Mouse (Mus musculus): Measurements from ENCODE around the gene Casp6. TPM values are rescaled to one million over a fixed set of nuclear protein-coding genes. Genes with fewer than 3 reads are reported as not detected.

Gene Casp6
- 6.3 and 7.0 TPM in 2 replicates for polyA plus RNA-seq (2021; fragmentation: Nextera tagmentation)
- long read RNA-seq, experiment 1, transcript Casp6-201 (7 exons, 1,456 nt): major isoform, 9 of 11 reads
- long read RNA-seq, experiment 1, partial matches to known transcripts: 0 of 11 reads
- long read RNA-seq, experiment 1, other reads (novel, unspliced or antisense): 1 of 11 reads
- long read RNA-seq, experiment 2, partial matches to known transcripts: 1 of 5 reads
- long read RNA-seq, experiment 2, other reads (novel, unspliced or antisense): 0 of 5 reads

DNA sequence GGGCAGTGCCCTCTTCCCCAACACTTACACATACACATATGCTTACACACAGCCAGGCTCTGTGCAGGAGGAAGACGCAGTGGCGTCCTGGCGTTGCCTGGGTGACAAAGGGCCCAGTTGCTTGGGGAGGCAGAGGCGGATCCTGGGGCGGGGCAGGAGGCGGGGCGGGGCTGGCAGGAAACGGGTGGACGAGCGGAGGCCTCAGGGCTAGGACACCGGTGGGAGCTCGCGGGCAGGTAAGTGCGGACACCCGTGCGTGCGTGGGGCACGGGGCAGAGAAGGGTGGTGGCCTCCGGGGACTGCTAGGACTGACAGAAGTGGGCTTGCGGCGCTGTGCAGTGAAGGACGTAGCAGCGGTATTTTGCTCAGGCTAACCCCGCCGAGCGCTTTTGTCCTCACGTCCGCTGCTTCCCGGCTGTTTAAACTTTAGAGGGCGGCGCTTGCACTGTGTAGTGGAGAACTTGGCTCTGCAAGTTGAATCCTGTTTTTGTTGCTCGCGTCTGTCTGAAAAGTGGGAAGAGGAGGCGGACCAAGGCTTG is at the start of gene Casp6:
TSS of gene Casp6 (plus strand) at position 155 of the 539 bp plus-strand sequence.

DNA sequence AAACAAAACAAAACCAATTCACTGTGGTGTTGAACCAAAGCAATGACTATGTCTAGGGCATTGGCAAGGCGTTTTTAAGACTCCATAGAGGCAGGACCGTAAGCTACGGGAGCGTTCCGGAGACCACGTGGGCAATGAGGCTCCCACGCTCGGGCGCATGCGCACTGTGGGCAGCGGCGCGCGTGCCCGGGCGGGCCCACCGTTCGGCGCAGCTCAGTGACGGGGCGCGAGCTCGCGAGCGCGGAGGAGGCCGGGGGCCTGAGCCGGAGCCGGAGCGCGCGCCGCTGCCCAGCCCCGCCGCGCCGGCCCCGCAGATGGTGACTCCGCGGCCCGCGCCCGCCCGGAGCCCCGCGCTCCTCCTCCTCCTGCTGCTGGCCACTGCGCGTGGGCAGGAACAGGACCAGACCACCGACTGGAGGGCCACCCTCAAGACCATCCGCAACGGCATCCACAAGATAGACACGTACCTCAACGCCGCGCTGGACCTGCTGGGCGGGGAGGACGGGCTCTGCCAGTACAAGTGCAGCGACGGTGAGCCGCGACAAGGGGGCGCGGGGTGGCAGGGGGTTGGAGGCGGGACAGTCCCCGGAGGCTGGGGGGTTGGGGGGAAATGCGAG is 22.7 kb upstream of the Casp6 start, which contains the start of gene Pla2g12a:
TSS of gene Pla2g12a (plus strand) at position 202 of the 617 bp plus-strand sequence.

Other genes with a start within 250 kb of the Casp6 start
- 0.32 and 0.43 TPM in 2 replicates for gene Egf, start 146.1 kb upstream of the Casp6 start, polyA plus RNA-seq (2021; fragmentation: Nextera tagmentation)
- not detected in 2 replicates for gene Lrit3, start 97.4 kb upstream of the Casp6 start, polyA plus RNA-seq (2021; fragmentation: Nextera tagmentation)
- not detected in 2 replicates for gene Rrh, start 78.8 kb upstream of the Casp6 start, polyA plus RNA-seq (2021; fragmentation: Nextera tagmentation)
- 6.9 and 15.4 TPM in 2 replicates for gene Gar1, start 70.0 kb upstream of the Casp6 start, polyA plus RNA-seq (2021; fragmentation: Nextera tagmentation)
- not detected in 2 replicates for gene Cfi, start 65.5 kb upstream of the Casp6 start, polyA plus RNA-seq (2021; fragmentation: Nextera tagmentation)
- gene Pla2g12a, start 22.8 kb upstream of the Casp6 start, polyA plus RNA-seq (2021; fragmentation: Nextera tagmentation): 10.7 and 43.3 TPM in 2 replicates
- 3.7 and 4.3 TPM in 2 replicates for gene Mcub, start 68.8 kb downstream of the Casp6 start, polyA plus RNA-seq (2021; fragmentation: Nextera tagmentation)
- gene Sec24b, start 160.1 kb downstream of the Casp6 start, polyA plus RNA-seq (2021; fragmentation: Nextera tagmentation): 18.0 and 32.0 TPM in 2 replicates
- 1.8 and 2.6 TPM in 2 replicates for gene Col25a1, start 230.1 kb downstream of the Casp6 start, polyA plus RNA-seq (2021; fragmentation: Nextera tagmentation)

Measured in left cerebral cortex, adult 6 months (tissue).